Mouse (Mus musculus): ENCODE measurements around the gene Rsrc1.
A peak's percentile ranks its signal among the peaks of the same experiment; 100 is the strongest.

The Rsrc1 gene

DNA sequence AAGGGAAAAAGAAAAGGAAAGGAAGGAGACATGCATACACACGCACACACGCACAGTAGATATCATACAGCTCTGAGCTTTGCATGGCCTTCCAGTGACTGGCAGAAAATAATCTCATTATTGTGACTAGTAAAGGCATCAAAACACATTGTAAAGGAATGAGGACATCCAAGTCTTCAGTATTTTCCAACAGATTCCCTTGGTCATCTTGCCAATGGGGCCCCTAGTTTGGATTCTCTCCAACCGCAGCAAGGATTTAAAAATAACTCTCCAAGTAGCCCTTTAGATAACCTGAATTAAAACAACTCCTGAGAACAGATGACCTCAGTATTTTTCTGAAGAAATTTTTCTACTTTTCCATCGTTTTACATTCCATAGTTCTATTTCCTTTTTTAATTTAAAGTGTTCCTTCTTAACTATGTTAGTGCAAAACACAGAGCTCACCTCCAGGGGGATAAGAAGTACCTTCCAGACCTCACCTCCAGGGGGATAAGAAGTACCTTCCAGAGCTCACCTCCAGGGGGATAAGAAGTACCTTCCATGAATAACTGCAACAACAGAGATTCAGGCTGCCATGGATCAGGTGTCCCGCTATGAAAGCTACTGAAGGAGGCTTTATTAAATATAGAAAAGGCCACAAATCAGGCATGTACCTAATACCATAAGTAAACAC is 388.4 kb downstream of the Rsrc1 start:
- peak; percentile 24 for DNase-seq (ENCODE audit: low read depth, low spot score)

DNA sequence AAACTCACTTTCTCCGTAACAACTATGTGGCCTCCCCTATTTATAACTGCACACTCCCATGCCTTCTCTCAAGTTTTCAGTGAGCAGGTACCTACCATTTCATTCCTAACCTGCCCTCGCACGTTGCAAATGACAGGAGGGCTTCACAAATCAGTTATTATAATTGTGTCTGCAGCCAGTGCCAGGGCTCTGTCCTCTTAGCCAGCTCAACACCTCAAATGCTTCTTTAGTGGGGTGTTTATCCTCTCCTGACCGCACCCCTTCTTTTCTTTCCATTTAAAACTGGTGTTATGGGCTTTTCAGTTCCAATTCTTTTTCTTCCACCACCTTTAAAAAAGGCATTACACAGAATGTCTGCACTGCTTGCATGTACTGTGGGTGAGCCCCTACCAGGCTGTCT is 391.0 kb downstream of the Rsrc1 start:
- DNase-seq (ENCODE audit: low read depth, low spot score) = no peak

DNA sequence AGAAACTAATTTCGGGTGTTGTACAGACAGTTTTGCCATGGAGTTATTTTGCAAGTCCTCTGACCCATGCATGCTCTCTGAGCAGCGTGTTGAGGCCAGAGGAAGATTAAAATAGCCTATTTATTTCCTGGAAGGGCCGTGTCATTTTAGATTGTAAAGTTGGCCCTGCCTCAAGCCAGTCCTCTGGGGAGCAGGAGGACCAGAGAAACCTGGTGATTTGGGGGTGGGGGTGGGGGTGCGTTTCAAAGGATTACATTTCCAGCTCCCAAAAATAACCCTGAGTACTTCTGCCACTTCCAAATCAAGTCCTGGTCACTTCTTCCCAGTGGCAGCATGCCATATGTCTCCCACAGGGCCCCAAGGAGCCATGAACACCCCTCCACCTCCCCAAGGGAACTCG is 391.6 kb downstream of the Rsrc1 start:
- DNase-seq (ENCODE audit: low read depth, low spot score) = no peak

DNA sequence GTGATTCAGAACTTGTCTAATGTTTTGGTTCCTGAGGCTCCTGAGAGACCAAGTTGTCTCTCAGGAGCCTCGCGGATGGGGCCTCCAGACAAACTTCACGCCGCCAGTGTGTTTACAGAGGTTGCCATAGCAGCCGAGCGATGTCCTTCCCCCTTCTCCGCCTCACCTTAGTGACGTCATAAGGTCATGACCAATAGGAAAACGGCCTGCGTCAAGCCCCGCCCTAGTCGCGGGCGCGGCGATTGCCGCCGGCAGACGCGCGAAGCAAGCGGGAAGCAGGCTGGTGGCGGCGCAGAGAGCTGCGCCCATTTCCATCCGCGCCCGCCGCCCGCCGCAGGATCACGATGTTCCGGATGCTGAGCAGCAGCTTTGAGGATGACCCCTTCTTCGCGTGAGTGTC is 392.7 kb downstream of the Rsrc1 start, which contains the start of gene Mlf1:
Gene Mlf1, plus strand, starts transcription at position 226 of the 400 bp plus-strand sequence.
- peak; percentile 97 for DNase-seq (ENCODE audit: low read depth, low spot score)

DNA sequence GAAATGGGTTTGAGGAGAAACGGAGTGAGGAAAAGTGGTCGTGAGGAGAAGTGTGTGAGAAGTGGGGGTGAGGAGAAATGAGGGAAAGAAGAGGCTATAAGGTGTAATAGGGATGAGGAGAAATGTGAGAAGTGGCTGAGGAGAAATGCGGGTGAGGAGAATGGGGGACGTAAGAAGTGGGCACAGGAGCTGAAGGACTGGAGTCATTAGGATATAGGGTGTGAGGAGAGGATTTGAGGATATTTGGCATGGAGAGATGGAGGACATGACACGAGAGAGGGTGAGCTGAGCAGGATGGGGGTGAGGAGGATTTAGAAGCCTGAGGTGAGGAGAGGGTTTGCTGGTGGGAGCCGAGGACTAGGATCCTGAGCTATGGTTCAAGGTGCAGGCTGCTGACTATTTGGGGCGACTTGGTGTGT is 393.2 kb downstream of the Rsrc1 start:
- DNase-seq (ENCODE audit: low read depth, low spot score) = no peak

DNA sequence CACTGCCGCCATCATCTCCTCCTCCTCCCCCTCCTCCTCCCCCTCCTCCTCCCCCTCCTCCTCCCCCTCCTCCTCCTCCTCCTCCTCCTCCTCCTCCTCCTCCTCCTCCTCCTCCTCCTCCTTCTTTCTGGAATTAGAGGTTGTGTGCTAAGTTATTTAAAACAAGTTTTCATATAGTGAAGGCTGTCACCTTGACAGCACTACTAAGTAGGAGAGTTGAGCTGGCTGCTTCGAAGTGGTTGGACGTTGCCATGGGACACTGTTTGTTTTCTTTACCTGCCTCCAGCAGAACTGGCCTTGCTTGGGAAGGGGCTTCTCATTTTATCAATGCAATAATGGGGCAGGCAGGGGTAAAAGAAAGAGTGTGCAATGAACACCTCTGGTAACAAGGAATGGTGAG is 393.9 kb downstream of the Rsrc1 start, which contains the start of gene Gm17402:
Gene Gm17402, minus strand, starts transcription at position 101 of the 400 bp plus-strand sequence.
- DNase-seq (ENCODE audit: low read depth, low spot score) = no peak

DNA sequence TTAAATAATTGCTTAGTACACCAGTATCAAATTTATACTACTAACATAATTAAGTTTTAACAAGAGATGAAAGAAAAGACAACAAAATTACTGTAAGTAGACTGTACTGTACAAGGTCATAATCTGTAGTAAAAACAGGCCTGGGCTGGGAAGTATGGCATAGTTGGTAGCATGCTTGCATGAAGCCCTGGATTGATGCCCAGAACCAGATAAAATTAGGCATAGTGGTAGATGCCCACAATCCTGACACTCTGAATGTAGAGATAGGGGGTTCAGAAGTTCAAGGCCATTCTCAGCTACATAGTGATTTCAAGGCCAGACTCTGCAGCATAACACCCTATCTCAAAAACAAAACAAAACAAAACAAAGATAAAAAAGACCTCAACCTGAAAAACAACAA is 397.0 kb downstream of the Rsrc1 start:
- no peak for DNase-seq (ENCODE audit: low read depth, low spot score)
